Mouse (Mus musculus) small intestine, adult 2 months (tissue): ENCODE data around the gene Gm49318.
"Not testable (repeated sequence)": the region's sequence is repeated elsewhere in the genome, so short reads cannot be mapped to it uniquely, and the experiment has no call there.

Experiments
- CTCF ChIP-seq: fragments of 200-500 bp; IDR thresholded peaks from 2 replicates; pipeline ENCODE4 v1.5.1; 2012; ENCODE audit warnings: low read depth, mild to moderate bottlenecking, control low read depth, inconsistent platforms, low read length, moderate library complexity, mixed read lengths; ENCODE audit not compliant: insufficient replicate concordance, insufficient read length; ENCODE audit errors: extremely low read depth
- POLR2A ChIP-seq: fragments of 200-500 bp; IDR thresholded peaks from 2 replicates; pipeline ENCODE4 v1.6.1; 2012; ENCODE audit warnings: low read depth, mild to moderate bottlenecking, control low read depth, inconsistent platforms, low read length, moderate library complexity

- TF ChIP-seq POLR2A, CTCF: not testable (repeated sequence)
Measured at GRCm38 (mm10) chr9:22075778-22076177, 4.7 kb upstream of the Gm49318 start.
